Mouse (Mus musculus) hematopoietic stem cell, adult 5-6 weeks (primary cell): ENCODE measurements around the gene Nsun6. TPM values are rescaled to one million over a fixed set of nuclear protein-coding genes. Genes with fewer than 3 reads are reported as not detected.

ENCODE experiments used
- ATAC-seq, 2 experiments: fragments of 125-278 bp in 1 of 2; replicated peaks in 1 of 2; 2 replicates each; pipeline ENCODE4 v1.8.0; 2016 to 2017; ENCODE audit warnings: inconsistent platforms in 2 of 2, mild to moderate bottlenecking in 2 of 2, moderate number of reproducible peaks in 2 of 2, low read depth in 1 of 2, moderate TSS enrichment in 1 of 2; ENCODE audit not compliant: low FRiP score in 2 of 2, poor library complexity in 2 of 2, severe bottlenecking in 2 of 2, insufficient read depth in 1 of 2, low TSS enrichment in 1 of 2
- total RNA-seq: library from RNA; stranded (forward); fragments of 172-1452, 232-1000 nt; gene quantifications from 2 replicates; pipeline ENCODE4 v1.2.3, GENCODE M21; 2017

Gene Nsun6
- total RNA-seq: 15.1 and 16.9 TPM in 2 replicates

DNA sequence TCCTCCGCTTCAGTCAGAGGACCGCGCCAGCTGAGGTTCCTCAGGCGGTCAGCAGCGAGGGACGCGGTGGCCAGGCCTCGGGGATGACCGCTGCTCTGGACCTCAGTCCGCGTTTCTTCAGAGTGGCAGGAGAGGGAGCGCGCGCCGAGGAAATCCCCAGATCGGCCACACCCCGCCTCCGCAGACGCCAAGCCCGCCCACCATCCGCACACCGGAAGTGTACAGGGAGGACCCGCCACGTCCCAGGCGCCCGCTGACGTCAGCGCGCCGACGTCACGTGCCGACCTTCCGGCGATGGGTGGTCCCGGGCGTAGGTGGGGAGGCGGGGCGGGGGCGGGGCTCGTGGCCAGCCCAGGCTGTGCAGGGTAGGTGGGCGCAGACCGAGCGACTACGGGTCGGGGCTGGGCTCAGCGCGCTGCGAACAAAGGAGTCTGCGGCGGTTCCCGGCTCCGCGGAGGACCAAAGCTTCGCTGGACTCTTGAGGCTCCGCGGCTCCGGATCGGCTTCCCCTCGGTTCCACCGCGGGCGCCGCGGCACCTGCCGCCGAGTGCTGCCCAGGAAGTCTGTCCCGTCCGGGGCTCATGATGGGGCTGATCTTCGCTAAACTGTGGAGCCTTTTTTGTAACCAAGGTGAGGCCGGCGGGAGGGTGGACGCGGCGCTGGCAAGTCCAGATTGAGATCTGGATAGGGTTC, at the start of gene Nsun6:
Gene Nsun6, minus strand, starts transcription at position 125 of the 693 bp plus-strand sequence.
- peak; percentile 90 to 94 for ATAC-seq

DNA sequence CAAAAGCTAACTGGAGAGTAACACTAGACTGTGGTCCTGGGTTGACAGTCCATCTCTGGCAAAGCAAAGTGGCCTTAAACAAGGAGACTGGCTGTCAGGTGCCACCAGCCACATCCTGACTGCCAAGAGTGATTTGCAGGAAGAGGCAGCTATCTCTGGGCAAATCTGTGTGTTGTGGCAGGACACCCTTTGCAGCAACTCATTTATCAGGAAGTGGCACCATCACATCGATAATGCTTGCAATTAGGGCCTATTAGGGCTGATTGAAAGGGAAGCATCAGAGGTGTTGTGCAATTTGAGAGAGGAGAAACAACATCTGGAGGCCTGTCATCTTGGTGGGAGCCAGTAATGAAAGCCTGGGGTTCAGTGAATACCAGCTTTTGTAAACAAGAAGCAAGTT, 49.5 kb upstream of the Nsun6 start:
- peak; percentile 76 to 77 for ATAC-seq

DNA sequence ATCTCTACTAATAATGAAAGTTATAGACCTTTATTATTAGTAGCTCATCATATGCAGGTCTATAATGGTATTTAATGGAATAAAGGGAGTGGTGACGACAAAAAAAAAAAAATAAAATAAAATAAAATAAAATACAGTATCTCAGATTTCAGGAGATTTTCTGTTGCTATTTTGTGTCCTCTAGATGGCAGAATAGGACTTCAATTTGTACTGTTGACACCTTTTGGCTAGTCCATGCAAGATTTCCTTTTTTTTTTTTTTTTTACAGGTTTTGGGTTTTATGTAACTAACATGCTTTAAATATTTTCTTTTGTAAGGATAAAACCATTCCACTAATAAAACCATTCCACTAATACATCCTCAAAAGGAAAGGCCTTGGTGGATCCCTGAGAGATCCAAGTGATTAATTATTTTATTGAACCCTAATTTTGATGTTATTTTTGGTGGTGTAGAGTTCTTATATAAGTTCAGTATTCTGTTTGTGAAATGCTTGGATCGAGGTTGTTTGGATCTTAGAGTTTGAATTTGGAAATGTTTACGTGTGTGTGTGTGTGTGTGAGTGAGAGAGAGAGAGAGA, 41.7 kb upstream of the Nsun6 start:
- peak in 1 of 2 experiments; percentile 62; a peak in 1 of 4 replicates for ATAC-seq

DNA sequence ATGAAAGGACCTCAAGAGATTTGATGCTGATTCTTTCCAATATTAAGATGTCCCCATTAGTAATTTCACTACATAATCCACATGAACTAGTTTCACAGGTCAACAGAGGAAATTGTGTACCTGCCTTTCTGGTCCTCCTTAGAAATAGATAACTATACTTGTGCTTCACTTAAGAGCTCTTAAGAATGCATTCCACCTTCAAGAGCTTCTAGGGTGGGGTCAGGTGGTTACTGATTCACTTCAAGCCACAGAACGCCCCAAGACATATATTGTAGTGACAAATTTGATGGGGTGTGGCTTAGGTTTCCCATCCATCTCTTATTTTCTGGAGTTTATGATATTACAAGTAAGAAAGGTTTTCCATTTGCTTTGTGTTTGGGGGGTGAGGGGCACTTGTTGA, 32.4 kb upstream of the Nsun6 start:
- no peak for ATAC-seq

DNA sequence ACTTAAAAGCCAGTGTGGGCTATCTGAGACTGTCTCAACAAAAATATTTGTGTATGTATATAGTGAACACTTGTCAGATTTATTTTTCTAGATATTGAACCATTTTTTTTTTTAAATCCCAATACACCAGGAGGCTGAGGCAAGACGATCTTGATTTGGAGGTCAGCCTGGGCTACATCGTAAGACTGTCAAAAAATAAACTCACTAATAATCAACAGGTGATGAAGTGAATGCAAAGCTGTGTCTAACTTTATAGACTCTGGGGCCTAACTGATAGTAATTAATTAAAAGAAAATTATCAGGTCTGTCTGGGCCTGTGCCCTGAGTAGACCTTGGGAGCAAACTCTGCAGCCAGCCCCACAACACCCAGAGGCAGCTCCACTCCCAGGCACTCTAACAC, 28.8 kb upstream of the Nsun6 start:
- ATAC-seq: no peak

DNA sequence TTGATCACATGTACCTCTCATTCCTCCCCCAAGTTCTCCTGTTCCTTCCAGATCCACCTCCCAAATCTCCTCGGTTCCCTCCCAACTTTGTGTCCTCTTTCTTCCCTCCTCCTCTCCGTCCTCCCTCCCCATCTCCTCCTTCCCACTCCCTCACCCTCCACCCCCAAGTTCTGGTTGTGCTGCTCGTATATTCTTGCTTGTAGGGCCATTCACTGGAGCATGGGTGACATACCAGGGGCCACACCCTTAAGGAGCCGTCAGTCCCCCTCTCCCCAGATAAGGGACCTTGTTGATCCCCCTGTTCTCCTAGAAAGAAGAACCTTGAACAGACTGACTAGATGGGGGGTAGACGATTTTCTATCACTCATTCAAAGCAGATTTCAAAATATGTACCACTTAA, 12.2 kb upstream of the Nsun6 start:
- ATAC-seq: no peak

DNA sequence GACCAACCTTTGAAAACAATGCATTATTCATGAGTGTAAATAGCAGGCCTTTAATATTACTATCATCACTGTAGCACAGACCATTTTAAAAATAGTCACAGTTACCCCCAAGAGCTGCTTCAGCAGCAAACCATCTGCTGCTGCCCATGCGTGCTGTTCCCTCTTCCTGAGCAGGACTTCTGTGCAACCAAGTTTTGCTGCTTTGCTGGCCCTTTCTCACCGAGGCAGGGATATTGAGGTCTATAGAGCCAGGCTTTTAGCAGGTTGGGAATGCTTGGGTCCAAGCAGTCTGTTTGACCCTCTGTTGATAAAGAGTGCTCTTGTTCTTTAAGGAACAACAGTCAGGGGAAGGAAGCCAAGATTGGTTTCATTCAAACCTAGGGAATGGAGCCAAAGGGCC, 10.6 kb upstream of the Nsun6 start:
- no peak for ATAC-seq

DNA sequence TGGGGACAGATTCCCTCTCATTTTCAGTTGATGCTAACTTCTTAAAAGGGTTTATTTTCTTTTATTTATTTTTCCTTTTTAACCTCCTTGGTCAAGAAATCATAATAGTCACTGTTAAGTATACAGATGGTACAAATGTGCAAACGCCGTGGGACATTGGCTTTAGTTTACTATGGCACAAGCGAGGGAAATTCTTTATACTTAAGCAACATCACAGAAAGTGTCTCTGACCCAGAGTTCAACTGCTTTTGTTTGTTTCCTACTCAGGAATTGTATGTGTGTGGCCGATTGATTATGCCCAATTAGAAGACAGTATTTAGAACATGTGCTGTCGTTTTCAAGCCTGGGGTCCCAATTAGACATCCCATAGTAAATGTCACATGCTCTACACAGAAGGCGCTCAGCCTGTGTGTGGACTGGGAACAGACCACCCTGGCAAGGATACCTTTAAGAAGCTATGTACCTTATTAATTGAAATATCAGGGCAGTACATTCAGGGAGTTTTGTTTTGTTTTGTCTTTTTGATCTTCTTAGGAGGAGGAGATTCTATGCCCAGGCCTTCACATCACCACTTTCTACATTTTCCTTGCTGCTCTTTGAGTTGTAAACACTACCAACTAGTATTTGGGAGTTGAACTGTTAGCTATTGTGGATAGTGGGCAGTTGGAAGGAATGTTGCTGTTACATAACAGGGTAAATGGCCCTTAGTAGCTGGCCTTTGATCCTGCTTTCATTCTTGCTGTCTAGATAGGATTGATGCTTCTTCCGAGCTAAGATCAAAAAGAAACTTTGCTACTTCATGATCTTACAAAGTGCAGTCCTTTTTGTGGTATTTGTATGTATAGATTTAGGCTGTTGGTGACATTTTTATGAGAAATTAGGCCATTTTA, 9.8 kb upstream of the Nsun6 start:
- no peak for ATAC-seq

DNA sequence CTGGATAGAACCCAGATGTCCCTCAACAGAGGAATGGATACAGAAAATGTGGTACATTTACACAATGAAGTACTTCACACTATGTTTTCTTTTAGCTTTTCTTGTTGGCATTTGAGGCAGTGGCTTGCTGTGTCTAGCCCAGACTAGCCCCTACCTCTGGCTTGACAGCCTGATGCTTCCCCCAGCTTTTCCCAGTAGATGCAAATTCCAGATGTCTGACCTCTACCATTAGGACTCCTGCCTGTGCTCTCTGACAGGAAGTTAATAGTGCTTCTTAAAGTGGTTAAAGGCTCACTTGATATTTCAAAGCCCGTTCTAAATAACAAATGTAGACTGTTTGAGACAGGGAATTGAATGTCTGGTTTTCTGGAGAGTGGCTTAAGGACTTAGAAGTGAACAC, 8.9 kb upstream of the Nsun6 start:
- no peak for ATAC-seq

DNA sequence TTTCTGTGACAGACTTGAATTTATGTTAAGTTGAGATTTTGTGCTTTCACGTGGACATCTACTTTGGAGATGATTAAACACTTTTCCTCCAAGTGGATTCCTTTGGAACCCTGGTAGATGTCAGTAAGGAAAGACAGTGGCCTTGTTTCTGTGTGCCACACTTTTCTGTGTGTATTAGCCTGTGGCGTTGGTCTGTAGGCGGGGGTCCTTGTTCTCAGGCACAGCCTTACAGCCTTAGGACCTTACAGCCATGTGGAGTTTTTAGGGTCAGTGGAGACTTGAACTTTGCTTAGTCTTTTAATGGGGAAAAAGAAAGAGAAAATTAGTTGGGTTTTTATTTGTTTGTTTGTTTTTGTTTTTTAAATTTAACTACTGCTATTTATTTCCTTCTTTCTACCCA, 6.0 kb upstream of the Nsun6 start:
- no peak for ATAC-seq

DNA sequence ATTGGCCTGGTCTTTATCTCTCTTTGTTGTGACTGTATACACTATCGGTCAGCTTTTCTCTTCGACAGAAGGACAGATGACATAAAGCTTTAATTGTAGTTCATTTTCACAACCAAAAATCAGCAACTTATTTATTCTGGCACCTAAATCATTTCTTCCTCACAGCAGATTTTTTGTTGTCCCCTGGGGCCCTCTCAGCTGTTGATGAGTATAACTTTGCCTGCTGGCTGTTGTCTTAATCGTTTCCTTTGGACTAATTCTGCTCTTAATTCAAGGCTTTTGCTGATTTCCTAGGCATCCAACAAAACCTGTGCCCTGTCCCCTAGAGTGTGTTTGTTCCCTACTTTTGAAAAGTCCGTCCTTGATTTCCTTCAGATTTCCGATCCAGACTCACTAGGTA, 3.4 kb upstream of the Nsun6 start:
- ATAC-seq: no peak

DNA sequence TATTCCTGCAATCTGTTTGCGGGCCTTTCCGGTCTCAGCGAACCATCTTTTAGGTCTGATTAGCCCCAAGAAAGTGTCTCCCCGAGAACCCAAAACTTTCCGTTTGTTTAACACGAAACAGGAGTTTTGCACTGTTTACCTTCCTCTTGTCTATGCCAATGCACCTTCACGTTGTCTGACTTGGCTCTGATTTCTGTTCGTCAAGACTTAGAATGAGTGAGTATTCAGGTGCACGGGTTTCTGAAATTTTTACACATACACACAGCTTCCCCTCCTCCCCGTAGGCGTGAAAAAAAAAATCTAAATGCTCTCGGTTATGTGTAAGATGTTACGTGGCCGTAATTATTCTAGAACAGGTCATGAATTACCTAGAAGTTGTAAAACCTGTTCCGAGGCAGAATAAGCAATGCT, 877 bp upstream of the Nsun6 start:
- ATAC-seq: peak in 1 of 2 experiments; percentile 7; a peak in 1 of 4 replicates

DNA sequence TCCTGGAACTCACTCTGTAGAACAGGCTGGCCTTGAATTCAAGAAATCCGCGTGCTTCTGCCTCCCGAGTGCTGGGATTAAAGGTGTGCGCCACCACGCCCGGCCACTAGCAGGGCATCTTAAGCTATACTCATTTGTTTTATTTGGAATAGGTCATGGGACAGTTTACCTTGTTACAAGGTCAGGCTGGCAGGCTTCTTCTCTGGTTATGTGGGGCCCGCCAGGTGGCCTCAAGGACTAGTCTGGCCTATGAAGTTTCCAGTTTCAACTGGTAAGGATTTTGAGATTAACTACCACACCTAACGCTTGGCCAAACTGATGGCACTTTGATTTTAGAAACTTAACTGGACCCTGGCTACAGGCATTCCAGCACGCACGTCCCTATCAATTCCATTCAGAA, 373 bp downstream of the Nsun6 start:
- peak; percentile 12 to 20; a peak in 2 of 4 replicates for ATAC-seq

DNA sequence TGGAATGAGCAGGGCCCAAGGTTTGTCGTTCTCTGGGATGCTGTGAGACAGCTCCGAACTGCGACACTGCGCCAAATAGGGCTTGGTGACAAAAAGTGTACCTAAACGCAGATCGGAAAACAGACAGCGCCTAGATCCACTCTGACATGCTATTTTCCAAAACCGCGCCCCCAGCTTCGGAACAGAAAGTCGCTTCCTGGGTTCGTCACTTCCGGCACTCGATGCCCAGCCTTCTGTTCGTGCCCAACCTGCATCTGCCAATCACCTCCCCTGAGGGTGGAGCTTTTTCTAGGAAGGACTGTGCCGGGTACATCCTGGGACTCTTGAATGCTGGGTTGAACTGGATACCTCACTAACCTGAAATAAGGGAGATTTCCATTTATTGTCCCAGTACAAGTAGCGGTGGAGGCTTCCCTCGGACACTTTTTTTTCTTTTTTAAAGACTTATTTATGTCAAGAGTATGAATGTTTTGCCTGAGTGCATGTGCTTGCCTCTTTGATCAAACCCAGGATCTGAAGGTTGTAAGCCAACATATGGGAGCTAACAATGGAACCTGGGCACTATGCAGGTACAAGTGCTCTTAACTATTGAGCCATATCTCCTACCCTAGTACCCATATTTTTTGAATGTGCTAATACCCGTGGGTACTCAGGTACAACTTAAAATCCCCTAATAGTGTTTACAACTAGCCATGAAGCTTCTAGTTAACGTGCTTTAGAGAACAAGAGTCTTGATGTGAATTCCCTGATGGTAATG, 5.6 kb downstream of the Nsun6 start, which contains the start of gene Arl5b:
Gene Arl5b, plus strand, starts transcription at position 279 of the 757 bp plus-strand sequence.
- peak; percentile 98 to 100 for ATAC-seq

DNA sequence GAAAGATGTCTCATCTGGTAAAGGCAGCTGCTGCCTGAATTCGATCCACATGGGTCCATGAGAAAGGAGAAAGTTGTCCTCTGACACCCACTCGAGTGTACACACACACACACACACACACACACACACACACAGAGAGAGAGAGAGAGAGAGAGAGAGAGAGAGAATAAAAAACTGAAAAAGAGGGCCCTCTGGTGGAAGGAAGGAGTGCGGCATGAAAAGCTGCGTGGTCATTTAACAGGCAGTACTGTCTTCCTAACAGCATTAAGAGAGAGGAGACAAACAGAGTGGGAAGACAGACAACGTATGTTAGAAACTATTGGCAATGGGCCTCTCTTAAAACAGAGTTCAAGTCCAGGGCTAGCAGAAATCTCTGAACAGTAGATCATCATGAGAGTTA, 14.5 kb downstream of the Nsun6 start:
- ATAC-seq: peak in 1 of 2 experiments; percentile 36; a peak in 1 of 4 replicates

DNA sequence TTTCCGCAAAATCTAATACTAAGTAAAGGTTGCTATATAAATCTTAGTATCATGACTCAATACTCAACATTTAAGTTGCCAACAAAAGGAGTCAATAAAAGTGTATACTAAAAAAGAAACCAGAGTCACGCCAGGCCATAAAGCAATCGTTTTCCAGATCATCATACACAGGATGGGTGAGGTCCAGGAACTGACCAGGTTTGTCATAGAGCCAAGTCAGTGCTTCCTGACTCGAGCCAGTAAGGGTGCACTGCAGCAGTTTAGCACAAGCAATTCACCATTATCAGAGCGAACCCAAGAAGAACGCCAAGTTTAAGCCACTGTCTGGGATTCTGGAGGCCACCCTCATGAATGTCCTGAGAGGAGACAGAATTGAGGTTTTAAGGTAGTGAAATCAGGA, 16.2 kb downstream of the Nsun6 start:
- ATAC-seq: no peak

DNA sequence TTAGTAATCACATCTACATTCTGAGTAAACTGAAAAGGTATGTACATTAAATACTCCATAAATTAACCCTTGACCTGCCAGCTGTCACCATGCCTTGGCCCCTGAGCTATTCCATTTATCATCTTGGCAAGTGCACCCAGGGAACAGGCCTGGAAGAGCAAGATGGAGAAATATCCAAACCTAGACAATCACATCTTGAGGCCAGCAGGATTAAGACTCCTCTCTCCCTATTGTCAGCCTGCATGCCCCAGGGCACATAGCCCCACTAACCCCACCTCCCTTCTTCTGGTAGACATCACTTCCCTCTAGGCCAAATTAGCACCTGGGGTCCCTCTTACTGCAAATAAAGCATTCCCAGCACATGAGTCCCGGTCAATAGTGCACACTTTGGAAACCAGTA, 27.1 kb downstream of the Nsun6 start:
- ATAC-seq: no peak
